Mouse (Mus musculus) CD4-positive helper T cell, adult 2 months (primary cell): ENCODE results near the gene Bend4.
A peak's percentile ranks its signal among the peaks of the same experiment; 100 is the strongest.

Experiments used
- DNase-seq: peaks from one replicate; pipeline ENCODE4 v3.0.0-alpha.2; 2012; ENCODE audit warnings: low read depth, missing footprints, low spot score

Bend4 gene

GRCm38 (mm10) chr5:67427443-67428360 is at the start of gene Bend4:
Gene Bend4, minus strand, starts transcription at chr5:67428310.
- peak; percentile 59 for DNase-seq

GRCm38 (mm10) chr5:67473723-67474122 is 45.6 kb upstream of the Bend4 start:
- DNase-seq = no peak

GRCm38 (mm10) chr5:67473094-67473493 is 45.0 kb upstream of the Bend4 start:
- DNase-seq = no peak

GRCm38 (mm10) chr5:67466866-67467530 is 38.9 kb upstream of the Bend4 start:
- DNase-seq = no peak

GRCm38 (mm10) chr5:67464899-67465298 is 36.8 kb upstream of the Bend4 start:
- DNase-seq = no peak

GRCm38 (mm10) chr5:67463636-67464035 is 35.5 kb upstream of the Bend4 start:
- no peak for DNase-seq

- no peak for DNase-seq
Observed at GRCm38 (mm10) chr5:67462331-67462730, 34.2 kb upstream of the Bend4 start.

GRCm38 (mm10) chr5:67456841-67457240 is 28.7 kb upstream of the Bend4 start:
- DNase-seq = no peak

- DNase-seq = no peak
Observed at GRCm38 (mm10) chr5:67454282-67454681, 26.2 kb upstream of the Bend4 start.

- DNase-seq = peak; percentile 34
Observed at GRCm38 (mm10) chr5:67449957-67450630, 22.0 kb upstream of the Bend4 start.

- DNase-seq = no peak
Observed at GRCm38 (mm10) chr5:67446526-67446925, 18.4 kb upstream of the Bend4 start.

- no peak for DNase-seq
Observed at GRCm38 (mm10) chr5:67444217-67445050, 16.3 kb upstream of the Bend4 start.

- no peak for DNase-seq
Observed at GRCm38 (mm10) chr5:67442813-67443450, 14.8 kb upstream of the Bend4 start.

GRCm38 (mm10) chr5:67440563-67440962 is 12.5 kb upstream of the Bend4 start:
- no peak for DNase-seq

- DNase-seq = peak; percentile 14
Observed at GRCm38 (mm10) chr5:67437403-67437802, 9.3 kb upstream of the Bend4 start.

GRCm38 (mm10) chr5:67426478-67427442 is 1.4 kb downstream of the Bend4 start:
- DNase-seq = peak; percentile 25

- no peak for DNase-seq
Observed at GRCm38 (mm10) chr5:67426011-67426410, 2.1 kb downstream of the Bend4 start.

- DNase-seq = no peak
Observed at GRCm38 (mm10) chr5:67424636-67425035, 3.5 kb downstream of the Bend4 start.

- DNase-seq = no peak
Observed at GRCm38 (mm10) chr5:67423963-67424362, 4.1 kb downstream of the Bend4 start.

- DNase-seq = no peak
Observed at GRCm38 (mm10) chr5:67423326-67423725, 4.8 kb downstream of the Bend4 start.
